Mouse (Mus musculus) embryonic stem cell, embryonic (primary cell): ENCODE results near the gene Adcy9.

Experiments
- CTCF ChIA-PET, 4 experiments: fragments of 300-600 bp in 2 of 4; fragments of 350-600 bp in 2 of 4; sonication (Branson Sonifier 250); formaldehyde crosslinking; loops; one replicate each; lab custom pipeline; 2022; ENCODE audit warnings: inconsistent platforms in 2 of 4; lab: Charles Lee
- POLR2A ChIA-PET, 4 experiments: fragments of 300-600 bp in 2 of 4; fragments of 350-600 bp in 2 of 4; sonication (Branson Sonifier 250); formaldehyde crosslinking; loops; one replicate each; lab custom pipeline; 2022; ENCODE audit warnings: antibody characterized with exemption in 4 of 4, inconsistent platforms in 1 of 4; lab: Charles Lee

Adcy9 gene

DNA sequence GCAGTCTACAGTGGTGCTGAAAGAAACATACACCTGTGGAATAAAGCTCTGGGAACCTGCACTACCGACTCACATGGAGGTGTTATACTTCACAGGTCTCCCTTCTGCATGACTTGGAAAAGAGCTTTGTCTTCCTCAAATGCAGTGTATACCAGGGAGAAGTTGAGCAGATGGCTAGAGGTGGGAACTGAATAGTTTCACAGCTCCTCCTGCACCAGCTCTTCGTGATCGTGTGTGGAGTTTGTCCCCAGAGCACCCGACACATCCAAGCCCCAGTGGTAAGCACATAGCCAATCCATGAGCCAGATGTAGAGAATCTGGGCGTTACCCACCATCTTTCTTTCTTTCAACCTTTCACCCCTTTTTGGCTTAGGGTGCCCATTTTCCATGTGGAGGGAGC lies 9.9 kb upstream of the Adcy9 start:
- ChIA-PET POLR2A (interaction anchor here in 3 of 4 experiments (0.5 to 2.4 kb wide), 8 partner anchors 9 to 150 kb away, joined by 3 to 9 read pairs (median 3); no protein-coding TSS in a partner anchor), CTCF (interaction anchor here in 1 of 4 experiments (0.7 kb wide), 1 partner anchor 24 kb away, joined by 3 read pairs; no protein-coding TSS in a partner anchor)

DNA sequence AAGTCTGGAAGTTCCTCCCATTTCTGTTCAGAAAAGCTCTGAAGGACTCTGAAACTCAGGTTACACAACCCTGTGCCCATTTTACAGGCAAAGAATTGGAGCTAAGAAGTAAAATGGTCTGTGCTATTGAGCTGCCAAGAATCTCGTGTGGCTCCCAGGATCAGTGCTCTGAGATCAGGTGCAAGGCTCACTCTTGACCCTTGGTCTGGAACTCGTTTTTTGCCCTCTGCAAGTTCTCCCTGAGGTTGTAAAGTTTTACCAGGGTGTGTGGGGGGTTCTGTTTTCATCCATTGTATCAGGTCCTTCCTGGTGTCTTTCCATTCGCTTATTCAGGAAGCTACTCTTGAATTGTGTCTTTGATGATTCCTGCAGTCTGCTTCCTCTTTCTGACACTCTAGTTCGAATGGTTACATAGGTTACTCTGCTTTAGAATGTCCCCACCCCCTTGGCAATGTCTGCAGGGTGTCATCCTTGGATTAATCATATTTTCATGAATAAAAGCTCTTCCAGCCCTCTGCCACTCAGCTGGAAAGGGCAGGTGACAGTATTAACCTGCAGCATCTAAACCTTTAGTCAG lies 5.4 kb upstream of the Adcy9 start:
- CTCF ChIA-PET = interaction anchor here in 1 of 4 experiments (0.6 kb wide), 1 partner anchor 115 kb away, joined by 3 read pairs; no protein-coding TSS in a partner anchor
- POLR2A ChIA-PET = interaction anchor here in 2 of 4 experiments (0.5 to 1.2 kb wide), 4 partner anchors 10 to 149 kb away, joined by 3 to 5 read pairs (median 4); no protein-coding TSS in a partner anchor

DNA sequence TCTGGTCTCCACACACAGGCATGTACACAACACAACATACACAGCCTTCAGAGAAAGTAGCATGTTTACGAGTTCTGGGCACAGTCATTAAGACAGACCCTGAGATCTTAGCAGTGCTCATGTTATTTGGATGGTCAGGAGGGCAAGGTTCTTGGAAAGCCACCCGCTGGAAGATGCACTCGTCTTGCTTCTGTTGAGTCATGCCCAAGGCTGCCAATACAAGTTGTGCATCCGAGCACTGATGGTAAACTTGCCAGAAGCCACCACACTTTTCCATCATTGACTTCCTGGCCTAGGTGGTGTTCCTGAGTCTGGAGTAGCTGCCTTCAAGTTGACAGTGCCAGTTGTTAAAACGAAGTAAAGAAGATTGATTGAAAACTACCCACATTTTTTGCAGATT lies 3.3 kb upstream of the Adcy9 start:
- ChIA-PET POLR2A (no interaction called here), CTCF (no interaction called here)

GRCm38 (mm10) chr16:4422991-4423390 lies 2.7 kb upstream of the Adcy9 start:
- ChIA-PET POLR2A (interaction anchor here in 1 of 4 experiments (1.1 to 5.1 kb wide), 2 partner anchors 17 to 47 kb away, joined by 3 to 37 read pairs; no protein-coding TSS in a partner anchor), CTCF (interaction anchor here in 1 of 4 experiments (2.1 kb wide), 1 partner anchor 107 kb away, joined by 5 read pairs; no protein-coding TSS in a partner anchor)

DNA sequence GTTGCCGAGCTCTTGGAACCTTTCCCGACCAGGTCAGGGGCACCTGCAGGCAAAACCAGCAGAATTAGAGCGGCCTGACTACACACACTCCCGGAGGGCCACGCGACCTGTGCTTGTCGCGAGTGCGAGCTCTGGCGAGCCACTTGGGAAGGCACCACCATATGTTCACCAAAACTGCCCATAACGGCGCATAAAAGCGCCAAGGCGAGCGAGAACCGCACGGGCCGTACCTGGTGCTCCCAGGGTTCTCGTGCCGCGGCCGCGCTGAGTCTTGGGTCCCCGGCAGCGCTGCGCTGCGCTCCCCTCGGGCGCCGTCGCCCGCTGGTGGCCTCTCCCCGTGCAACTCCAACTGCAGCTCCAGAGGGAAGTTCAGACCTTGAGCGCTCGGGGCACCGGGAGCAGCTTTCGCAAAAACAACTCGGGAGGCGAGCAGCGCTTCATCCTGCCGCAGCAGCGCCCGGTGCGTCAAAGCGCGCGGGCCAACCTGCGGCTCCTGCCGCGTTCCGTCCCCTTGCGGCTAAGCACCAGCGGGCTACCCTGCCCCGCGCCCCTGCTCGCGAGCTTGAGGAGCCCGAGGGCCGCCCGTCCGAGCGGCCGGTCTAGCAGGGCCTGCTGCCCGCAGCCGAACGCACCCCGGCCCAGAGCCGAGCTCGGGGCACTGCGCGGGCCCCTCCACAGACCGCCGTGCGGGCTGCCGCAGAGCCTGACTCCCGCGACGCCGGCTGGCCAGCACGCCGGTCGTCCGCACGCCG lies 576 bp downstream of the Adcy9 start:
- ChIA-PET CTCF (interaction anchor here (0.5 to 1.5 kb wide), 10 partner anchors 50 to 188 kb away, joined by 3 to 5 read pairs (median 4); partner anchors contain the start of genes Tfap4 (in 2 of the 4) and Srl (in 1 of the 4)), POLR2A (interaction anchor here (0.6 to 5.1 kb wide), 30 partner anchors 8 to 462 kb away, joined by 3 to 37 read pairs (median 4); partner anchors contain the start of genes Slx4 (in 1 of the 4), Srl (in 1 of the 4) and Tfap4 (in 1 of the 4))

DNA sequence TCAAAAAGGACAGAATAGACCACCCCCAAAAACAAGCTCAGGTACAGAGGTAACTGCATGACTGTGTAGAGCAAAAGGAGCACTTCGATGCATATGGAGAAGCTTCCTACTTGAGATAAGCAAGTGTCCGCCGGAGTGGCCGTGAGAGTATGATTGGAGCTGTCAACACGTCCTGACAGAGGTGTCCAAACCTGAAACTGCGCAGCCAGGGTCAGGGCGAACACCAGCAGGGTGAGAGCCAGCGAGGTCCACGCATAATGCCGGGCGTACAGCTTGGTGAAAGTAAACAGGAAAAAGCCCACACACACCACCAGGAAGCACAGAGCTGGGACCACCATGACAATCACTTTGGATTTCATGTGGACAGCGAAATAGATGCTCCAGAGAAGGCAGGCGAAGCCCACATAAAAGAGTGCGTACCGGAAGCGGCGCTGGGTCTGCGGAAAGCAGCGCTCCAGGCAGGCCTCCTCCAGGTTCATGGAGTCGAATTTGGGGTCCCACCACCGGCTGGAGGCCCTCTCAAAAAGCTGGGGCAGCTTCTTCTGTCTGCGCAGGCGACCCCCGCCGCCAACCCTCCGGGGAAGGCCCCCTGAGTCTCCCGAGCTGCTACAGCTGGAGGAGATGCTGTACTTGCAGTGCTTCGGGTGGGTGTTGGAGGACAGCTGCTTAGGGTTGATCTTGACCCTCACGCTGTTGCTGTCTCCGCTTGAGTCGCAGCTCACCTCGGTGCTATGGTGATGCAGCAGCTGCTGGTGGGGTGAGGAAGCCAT lies 1.3 kb downstream of the Adcy9 start:
- CTCF ChIA-PET = interaction anchor here (0.5 to 1.5 kb wide), 10 partner anchors 73 to 141 kb away, joined by 3 to 5 read pairs (median 4); partner anchors contain the start of genes Tfap4 (in 3 of the 4) and Srl (in 1 of the 4)
- POLR2A ChIA-PET = interaction anchor here (0.7 to 5.1 kb wide), 22 partner anchors 9 to 463 kb away, joined by 3 to 37 read pairs (median 4); partner anchors contain the start of genes Slx4 (in 1 of the 4), Srl (in 1 of the 4) and Tfap4 (in 1 of the 4)

- CTCF ChIA-PET = interaction anchor here in 1 of 4 experiments (0.5 to 1.2 kb wide), 2 partner anchors 102 to 142 kb away, joined by 4 to 5 read pairs; partner anchors contain the start of gene Tfap4
- POLR2A ChIA-PET = interaction anchor here in 3 of 4 experiments (1.3 to 5.1 kb wide), 4 partner anchors 12 to 138 kb away, joined by 3 to 37 read pairs (median 8); no protein-coding TSS in a partner anchor
Observed at GRCm38 (mm10) chr16:4418072-4418471, 2.2 kb downstream of the Adcy9 start.

DNA sequence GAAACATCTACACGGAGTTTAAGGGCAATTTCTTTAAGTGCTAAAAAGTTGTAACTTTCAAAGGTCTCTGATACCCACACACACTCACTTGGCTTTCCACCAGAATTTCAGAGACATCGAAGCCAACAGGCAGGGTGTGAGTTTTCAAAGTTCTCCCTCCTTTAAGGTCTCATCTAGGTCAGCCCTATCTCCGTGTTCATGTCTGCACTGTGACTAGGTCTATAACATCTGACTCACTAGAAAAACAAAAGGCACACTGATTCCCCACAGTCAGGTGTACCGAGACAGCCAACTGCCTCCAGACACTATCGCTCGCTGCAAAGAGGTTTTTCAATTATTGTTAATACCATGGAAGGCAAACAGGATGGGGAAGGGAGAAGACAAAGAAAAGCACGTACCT lies 2.8 kb downstream of the Adcy9 start:
- POLR2A ChIA-PET = no interaction called here

GRCm38 (mm10) chr16:4414881-4415585 lies 5.3 kb downstream of the Adcy9 start:
- ChIA-PET POLR2A (interaction anchor here in 2 of 4 experiments (0.9 to 2.1 kb wide), 4 partner anchors 10 to 180 kb away, joined by 3 to 5 read pairs (median 3); no protein-coding TSS in a partner anchor), CTCF (no interaction called here)

More for the DNA sequence above, 2.8 kb downstream of the Adcy9 start:
- CTCF ChIA-PET = no interaction called here

GRCm38 (mm10) chr16:4413988-4414880 lies 6.1 kb downstream of the Adcy9 start:
- ChIA-PET CTCF (no interaction called here), POLR2A (interaction anchor here in 2 of 4 experiments (0.7 to 1.7 kb wide), 5 partner anchors 9 to 179 kb away, joined by 3 to 4 read pairs (median 3); no protein-coding TSS in a partner anchor)

DNA sequence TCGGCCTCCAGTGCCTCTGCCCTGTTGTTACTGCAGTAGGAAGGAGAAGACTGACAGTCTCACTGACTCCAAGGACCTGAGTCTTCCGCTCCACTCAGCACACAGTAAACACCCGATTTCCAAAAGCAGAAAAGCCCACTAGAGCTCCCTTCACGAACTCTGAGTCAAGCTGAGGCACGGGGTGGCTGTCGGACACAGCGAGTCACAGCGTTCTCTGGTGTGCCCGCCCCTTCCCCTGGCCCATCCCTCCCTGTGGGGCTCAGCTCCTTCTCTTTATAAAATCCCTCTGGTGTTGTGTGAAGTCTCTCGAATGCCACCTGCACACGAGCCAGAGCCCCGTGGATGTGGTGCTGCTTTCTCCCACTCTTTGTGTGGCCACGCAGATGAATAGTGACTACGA lies 7.0 kb downstream of the Adcy9 start:
- POLR2A ChIA-PET = interaction anchor here in 2 of 4 experiments (0.7 to 1.7 kb wide), 6 partner anchors 8 to 82 kb away, joined by 3 to 5 read pairs (median 3); no protein-coding TSS in a partner anchor
- CTCF ChIA-PET = interaction anchor here in 1 of 4 experiments (1.0 kb wide), 1 partner anchor 97 kb away, joined by 4 read pairs; no protein-coding TSS in a partner anchor

GRCm38 (mm10) chr16:4412298-4412697 lies 8.0 kb downstream of the Adcy9 start:
- CTCF ChIA-PET = interaction anchor here in 1 of 4 experiments (1.1 kb wide), 1 partner anchor 76 kb away, joined by 3 read pairs; no protein-coding TSS in a partner anchor
- POLR2A ChIA-PET = interaction anchor here in 2 of 4 experiments (1.1 to 1.7 kb wide), 5 partner anchors 19 to 146 kb away, joined by 3 read pairs; no protein-coding TSS in a partner anchor

- ChIA-PET CTCF (interaction anchor here in 1 of 4 experiments (0.5 to 1.1 kb wide), 2 partner anchors 77 to 87 kb away, joined by 3 read pairs; no protein-coding TSS in a partner anchor), POLR2A (interaction anchor here in 3 of 4 experiments (1.1 to 1.6 kb wide), 4 partner anchors 9 to 147 kb away, joined by 3 read pairs; partner anchors contain the start of gene Adcy9 (in 1 of the 3))
Observed at GRCm38 (mm10) chr16:4411296-4411695, 9.0 kb downstream of the Adcy9 start.

DNA sequence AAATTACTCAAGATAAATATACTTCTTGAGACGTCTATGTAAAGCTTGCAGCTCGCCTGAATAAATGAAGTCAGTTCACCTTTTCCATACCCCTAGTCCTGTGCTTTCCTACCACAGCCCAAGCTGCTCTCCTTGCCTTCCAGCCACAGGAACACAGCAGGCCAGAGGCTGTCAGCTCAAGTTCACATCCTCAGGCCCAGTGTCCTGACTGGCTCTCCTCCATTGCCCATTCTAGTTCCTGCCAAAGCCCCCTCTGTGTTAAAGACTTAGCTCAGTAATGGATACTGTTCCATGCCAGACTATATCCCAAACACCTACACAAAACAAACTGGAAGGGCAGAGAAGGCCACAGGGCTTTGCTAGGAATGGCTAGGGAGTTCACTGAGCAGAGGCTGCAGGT lies 12.8 kb downstream of the Adcy9 start:
- ChIA-PET CTCF (interaction anchor here in 2 of 4 experiments (0.9 to 1.1 kb wide), 3 partner anchors 91 to 135 kb away, joined by 3 to 4 read pairs (median 4); no protein-coding TSS in a partner anchor), POLR2A (interaction anchor here in 3 of 4 experiments (0.6 to 6.2 kb wide), 10 partner anchors 12 to 138 kb away, joined by 3 to 37 read pairs (median 4); partner anchors contain the start of gene Adcy9 (in 1 of the 3))

- ChIA-PET CTCF (interaction anchor here in 1 of 4 experiments (0.9 kb wide), 1 partner anchor 136 kb away, joined by 4 read pairs; no protein-coding TSS in a partner anchor), POLR2A (interaction anchor here in 2 of 4 experiments (0.7 to 6.2 kb wide), 6 partner anchors 14 to 279 kb away, joined by 3 to 37 read pairs (median 4); partner anchors contain the start of gene Adcy9 (in 1 of the 2))
Observed at GRCm38 (mm10) chr16:4406706-4407105, 13.6 kb downstream of the Adcy9 start.
